Mouse (Mus musculus) stomach, postnatal 0 days (tissue): ENCODE results near the gene Fam49a.

ENCODE experiments used
- CTCF ChIP-seq: IDR thresholded peaks from 2 replicates; pipeline ENCODE4 v1.5.1; 2016; ENCODE audit warnings: antibody characterized with exemption, low read depth, mild to moderate bottlenecking, moderate library complexity
- EP300 ChIP-seq: optimal IDR thresholded peaks from 2 replicates; pipeline ENCODE3; 2016; ENCODE audit warnings: antibody characterized with exemption

DNA sequence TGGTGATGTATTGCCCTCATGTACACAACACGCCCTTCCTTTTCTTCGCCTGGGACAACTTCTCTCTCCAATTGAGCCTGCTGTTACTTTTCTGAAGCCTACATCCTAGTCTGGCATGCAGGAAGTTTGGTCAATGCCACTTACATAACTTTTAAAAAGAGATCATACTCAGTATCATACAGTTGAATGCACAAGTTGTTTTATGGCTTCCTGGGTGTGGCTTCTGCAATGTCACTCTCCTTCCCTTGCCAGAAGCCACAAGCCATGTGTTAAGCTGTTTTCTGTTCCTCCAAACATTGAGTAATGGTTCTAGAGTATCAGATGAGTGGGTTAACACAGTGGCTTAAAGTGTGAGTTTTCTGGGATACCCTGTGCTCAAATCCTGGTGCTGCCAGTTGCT, 58.8 kb downstream of the Fam49a start:
- TF ChIP-seq EP300 = no peak
- no peak for TF ChIP-seq CTCF
